Mouse (Mus musculus): Measurements from ENCODE around the gene Usp38.
"Not testable (repeated sequence)": the region's sequence is repeated elsewhere in the genome, so short reads cannot be mapped to it uniquely, and the experiment has no call there.

Gene Usp38

DNA sequence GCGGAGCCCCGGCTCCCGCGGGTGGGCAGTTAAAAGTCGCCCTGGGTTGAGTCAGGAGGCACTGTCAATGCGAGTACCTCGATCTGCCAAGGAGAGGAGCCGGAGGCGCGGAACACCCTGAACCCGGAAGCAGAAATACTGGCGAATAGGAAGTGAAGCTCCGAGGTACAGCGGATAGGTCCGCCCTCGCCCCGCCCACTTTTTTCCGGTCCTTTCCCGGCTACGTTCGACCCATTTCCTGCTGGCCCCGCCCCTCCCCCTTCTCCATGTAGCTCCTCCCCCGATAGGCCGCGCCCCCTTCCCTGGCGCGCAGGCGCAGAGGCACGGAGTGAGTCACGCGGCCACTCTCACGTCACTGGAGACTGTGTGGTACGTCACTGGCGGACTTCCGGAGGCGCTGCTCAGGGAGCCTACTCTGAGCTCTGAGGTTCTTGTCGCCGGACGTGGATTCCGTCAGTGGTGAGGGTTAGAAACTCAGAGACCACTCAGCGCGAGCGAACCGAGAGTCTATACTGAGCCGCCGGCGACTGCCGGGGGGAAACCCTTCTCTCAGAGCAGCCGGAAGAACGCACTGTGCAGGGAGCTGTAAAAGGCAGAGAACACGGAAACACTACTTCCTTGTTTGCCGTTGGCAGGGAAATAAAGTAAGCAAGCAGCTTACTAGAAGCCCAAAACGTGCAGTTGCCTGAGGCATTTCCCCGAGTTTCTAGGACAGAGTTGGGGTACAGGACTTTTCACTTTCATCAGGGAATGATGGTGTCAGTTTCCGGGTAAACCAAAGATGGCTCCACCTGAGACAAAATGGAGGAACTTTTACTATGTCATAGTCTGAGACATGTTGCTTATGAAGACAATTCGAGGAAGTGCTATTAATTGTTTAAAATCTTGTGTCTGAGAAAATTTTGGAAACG, at the start of gene Usp38:
Gene Usp38 (minus strand): TSS at position 140 of the 911 bp plus-strand sequence.
- DNase-seq (ENCODE audit: low read depth, low spot score): peak; percentile 99

DNA sequence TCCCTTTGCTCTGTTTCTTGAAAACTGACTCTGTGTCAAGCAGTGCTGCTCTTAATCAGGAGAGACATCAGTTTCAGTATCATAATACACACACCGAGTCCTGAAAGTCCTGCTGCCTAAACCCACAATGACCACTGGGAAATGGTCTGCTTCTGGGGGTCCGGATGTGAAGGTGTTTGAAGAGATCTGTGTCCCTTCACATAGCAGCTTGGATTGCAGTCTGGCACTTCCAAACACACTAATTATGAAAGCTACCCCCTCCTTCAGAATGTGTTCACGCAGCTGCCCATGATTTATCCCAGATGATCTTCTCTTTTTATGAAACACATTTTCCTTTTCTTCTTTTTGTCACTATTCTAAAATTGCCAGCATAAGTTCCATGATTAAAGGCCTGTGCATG, 47.8 kb upstream of the Usp38 start:
- DNase-seq (ENCODE audit: low read depth, low spot score): no peak

DNA sequence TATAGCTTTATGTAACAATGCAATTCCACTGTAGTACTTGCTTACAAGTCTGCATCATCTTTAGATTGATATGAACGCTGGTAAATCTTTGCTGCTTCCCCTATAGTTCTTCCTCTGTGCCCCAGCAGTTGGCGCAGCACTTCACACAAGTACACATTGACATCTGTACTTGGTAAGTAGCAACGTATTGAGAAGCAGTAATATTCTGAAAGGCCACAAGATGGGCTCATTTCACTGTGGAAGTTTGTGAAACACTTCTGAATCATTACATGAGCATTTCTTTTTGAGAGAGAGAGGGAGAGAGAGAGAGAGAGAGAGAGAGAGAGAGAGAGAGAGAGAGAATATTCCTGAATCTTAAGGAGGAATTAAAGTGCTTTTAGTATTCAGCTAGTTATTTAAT, 47.2 kb upstream of the Usp38 start:
- peak; percentile 34 for DNase-seq (ENCODE audit: low read depth, low spot score)

DNA sequence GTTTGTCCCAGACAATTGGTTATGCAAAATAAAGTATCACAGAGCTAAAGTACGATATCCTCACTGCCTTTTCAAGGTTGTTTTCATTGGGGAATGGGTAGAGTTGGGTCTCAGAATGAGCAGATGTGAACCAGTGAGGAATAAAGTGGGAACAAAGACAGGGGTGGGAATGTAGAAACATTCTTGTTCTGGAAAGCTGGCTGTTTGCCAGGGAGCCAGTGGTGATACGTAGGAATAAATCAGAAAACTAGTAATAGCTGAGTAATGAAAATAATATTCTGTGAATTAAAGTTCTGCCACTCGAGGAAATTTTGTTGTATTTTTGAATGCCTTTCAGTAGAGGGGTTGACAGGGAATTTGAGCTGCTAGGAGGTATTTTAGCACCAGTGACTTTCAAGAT, 29.5 kb upstream of the Usp38 start:
- no peak for DNase-seq (ENCODE audit: low read depth, low spot score)

DNA sequence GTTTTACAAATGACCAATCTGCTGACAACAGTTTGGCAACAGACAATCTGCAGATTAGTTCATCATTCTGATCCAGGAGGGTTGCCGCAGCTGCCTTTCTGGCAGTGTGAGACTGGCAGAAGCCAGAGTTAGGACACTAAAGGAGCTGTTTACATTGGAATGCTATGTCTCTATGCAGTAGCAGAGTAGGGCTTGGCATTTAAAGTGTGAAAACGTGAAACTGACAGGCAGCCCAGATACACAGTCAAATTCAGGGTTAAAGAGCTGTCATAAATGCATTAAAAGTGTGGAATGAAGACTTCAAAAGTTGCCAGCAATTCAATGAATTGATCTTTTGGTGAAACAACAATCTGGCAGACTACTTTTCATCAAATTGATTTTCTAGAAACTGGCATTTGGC, 13.3 kb upstream of the Usp38 start:
- no peak for DNase-seq (ENCODE audit: low read depth, low spot score)

DNA sequence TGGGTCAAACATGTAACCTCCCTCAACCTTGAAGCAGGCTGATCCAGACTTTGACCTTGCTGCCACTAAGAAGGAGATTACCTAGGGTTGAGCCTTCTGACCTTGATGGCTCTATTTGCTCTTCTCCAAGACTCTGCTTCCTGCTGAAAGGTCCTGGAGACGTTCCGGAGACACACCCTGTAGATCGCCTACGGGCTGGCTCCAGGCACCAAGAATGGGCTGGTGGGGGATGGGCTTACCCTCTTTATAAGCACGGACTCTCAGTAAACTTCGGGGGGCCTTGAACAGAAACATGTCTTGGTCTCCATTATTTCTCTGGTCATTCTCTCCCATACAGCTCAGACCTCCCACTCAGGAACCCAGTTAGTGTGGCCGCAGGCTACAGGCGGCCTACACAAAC, 2.8 kb upstream of the Usp38 start:
- DNase-seq (ENCODE audit: low read depth, low spot score): not testable (repeated sequence)

DNA sequence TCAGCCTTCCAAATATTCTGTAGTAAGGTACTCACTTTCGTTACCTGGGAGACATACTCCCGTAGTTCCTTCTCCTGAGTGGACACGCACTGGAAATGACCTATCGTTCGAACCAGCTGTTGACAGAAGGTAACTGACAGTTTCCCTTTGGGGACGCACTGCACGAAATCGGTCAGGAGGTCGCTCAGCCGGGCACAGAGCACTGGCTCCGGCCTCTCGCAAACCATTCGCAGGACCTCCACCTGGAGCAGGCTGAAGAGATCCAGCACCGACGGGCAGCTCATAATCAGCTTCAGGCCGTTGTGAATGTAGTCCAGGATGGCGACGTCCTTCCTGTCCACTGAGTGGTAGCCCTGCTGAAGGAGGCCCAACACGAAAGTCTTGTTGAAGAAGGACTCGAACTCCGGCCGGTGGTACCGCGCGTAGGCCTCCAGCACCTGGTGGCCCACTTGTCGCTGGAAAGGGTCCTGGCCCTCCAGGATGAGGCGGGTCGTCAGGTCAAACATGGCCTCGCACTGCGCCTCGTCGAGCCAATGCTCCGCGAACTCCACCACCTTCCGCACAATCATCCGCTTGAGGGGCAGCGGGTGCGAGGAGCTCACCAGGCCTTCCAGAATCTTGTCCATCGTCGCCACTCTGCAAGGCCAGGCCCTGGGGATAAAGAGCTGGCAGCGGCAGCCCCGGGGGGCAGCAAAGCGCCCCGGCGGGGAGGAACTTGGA, 757 bp downstream of the Usp38 start:
- peak; percentile 6 for DNase-seq (ENCODE audit: low read depth, low spot score)

DNA sequence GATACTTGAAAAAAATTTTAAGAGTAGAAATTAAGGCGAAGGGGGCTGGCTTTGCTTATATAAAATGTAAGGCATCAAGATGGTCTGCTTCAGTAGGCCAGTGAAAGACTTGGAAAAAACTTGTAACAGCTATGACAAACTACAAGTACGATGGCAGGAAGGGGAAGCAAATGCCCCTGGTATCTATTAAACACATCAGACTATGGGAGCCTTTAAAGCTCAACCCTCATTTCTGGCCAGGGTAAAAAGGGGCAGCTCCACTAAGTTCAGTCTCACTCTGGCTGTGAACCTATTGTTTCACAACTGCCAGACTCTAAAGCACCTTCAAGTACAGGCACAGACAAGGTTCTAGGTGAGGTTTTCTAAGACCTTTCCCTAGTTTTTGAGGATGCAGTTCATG, 2.0 kb downstream of the Usp38 start:
- DNase-seq (ENCODE audit: low read depth, low spot score): no peak

DNA sequence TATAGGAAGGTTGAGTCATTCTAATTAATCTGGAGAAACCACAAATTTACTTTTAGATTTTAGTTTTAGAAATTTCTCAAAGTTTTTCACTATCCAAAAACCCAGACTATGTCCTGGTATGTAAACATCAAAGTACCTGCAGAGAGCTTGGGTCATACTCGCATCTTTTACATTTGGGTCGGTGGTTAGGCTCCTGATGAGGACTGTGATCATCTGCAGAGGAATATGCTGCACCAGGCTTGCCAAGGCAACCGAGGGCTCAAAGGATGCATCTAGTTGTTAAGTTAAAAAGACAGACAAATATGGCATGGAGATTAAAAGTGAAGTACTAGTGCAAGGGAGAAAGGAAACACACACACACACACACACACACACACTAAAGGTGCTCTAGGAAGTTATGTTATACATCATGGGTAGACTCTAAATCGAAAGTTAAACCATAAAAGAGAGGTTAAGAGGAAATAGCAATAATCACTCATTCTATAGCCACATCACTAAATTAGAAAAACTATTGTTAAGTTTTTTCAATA, 2.6 kb downstream of the Usp38 start:
- DNase-seq (ENCODE audit: low read depth, low spot score): no peak

DNA sequence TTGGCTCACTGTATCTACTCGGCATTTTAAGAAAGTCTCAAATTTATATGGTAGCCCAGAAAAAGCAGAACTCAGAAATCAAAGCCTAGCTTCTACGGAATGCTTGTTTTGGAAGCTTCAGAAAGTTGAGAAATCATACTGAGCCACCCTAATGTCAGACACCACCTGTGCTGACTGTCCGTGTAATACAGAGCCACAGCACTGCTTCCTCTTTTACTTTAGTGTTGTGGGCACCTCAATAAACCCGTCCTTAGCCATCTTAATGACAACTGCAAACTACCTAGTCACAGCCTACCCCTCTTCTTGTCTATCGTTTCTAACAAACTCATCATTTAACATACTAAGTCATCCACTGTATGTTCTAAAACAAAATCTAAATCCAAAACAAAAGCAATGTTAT, 4.3 kb downstream of the Usp38 start:
- no peak for DNase-seq (ENCODE audit: low read depth, low spot score)

DNA sequence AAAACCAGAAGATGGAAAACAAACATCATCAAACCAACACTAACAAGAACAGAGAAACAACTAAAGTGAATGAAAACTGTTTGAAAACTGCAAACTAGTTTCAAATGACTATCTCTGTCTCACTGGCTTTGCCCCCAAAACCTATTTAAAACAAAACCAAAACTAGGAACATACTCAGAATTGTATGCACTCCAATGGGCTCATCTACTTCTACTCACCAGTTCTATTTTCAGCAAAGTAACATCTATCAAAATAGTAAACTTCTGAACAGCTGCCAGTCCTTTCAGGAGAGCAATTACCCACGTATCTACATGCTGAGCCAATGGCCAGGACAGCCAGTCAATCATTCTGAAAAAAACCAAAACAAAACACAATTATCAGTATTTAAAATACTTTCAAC, 9.6 kb downstream of the Usp38 start:
- no peak for DNase-seq (ENCODE audit: low read depth, low spot score)

DNA sequence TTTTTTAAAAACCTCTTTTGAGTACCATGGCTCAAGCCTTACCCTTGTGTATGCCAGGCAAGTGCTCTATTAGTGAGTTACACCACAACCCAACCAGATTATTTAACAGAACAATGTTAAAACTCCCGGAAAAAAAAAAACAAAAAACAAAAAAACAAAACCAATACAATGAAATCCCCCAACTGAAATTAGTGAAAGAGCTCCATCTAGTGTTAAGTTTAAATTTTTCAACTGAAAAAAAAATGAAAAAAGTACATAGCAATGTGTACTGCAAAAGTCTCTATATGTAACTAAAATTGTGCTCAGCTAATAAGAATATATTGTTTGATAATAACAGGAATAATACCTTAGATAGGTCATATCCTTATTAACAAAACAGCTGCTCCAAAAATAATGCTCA, 18.1 kb downstream of the Usp38 start:
- peak; percentile 19 for DNase-seq (ENCODE audit: low read depth, low spot score)

DNA sequence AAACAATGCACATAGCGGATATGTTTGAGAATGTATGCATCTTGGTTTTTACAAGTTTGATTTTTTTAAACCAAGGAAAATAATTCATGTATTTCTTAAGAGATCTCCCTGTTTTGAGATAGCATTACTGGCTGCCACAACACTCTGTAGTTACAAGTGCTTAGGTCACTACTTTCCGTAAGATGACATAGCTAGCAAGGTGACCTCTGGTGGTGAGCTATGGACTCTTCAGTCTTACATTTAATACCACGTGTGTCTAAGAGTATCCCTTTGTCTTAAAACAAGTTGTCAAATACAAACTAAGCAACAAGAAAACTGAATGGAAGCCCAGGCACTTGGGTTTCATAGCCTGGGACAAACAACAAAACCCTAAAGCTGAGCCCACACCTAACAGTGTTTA, 22.8 kb downstream of the Usp38 start:
- peak; percentile 14 for DNase-seq (ENCODE audit: low read depth, low spot score)

DNA sequence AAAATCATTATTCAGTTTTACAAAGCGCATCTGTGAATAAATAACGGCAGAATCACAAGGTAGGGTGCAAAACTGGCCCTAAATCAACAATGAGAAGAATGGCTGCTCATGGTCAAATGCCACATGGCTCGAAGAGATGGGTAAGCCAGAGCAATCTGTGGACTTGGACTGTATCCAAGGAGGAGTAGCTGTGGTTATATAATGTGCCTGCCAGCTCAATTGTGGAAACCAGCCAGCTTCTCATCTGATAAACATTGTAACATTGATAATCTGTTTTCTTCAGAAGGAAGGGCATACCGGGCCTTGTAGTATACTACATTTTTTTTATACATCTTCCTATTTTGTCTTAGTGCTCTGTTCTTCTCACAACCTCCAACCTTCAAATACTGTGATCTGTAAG, 31.9 kb downstream of the Usp38 start:
- DNase-seq (ENCODE audit: low read depth, low spot score): peak; percentile 17

DNA sequence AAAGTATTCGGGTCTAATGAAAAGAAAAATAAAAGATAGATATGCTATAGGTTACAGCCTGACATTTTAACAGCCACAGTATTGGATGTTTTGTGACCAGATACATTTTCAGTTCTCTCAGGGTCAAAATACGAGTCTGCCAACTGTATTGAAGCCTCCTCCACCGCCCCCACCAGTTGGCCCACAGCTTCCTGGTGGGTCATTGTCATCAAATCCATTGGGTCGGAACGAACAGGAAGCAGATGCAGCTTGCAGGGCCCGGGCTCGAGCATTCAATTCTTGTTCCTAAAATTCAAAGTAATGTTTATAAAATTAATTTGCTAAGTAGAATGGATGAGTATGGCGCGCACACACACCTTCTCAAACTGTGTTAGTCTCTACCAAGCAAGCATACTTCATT, 33.0 kb downstream of the Usp38 start:
- no peak for DNase-seq (ENCODE audit: low read depth, low spot score)

DNA sequence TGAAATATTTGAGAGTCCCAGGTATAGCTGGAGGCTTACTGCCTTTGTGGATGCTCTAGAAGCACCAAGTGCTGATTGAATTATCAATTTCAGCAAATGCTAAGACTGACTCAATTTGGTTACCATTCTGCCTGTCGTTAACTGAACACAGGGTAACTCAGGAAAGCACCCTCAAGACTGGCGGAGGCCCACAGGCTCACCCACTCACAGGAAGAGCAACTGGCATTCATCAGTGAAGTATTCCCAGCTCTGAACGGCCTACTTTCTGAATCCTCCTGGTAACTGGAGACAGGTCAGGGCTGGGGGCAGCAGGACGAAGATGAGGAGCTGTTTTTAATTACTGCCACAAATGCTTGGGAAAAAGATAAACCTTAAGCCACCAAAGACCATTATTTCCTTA, 34.7 kb downstream of the Usp38 start:
- DNase-seq (ENCODE audit: low read depth, low spot score): no peak

DNA sequence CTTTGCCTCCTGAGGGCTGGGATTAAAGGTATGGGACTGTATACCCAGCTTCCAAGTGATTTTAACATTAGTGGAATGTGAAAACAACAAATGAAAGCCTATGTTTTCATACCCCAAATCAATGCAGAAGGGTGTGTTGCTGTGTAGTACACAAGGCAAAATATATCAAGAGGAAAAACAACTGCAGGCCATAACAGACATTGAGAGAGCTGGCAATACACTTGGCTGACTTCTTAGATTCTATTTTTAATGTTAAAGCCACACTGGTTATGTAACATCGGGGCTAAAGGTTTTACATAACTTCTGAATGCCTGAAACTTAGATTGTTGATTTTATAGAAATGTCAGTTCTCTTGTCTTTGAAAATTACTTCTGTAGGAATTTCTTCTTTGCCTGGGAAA, 37.5 kb downstream of the Usp38 start:
- no peak for DNase-seq (ENCODE audit: low read depth, low spot score)

DNA sequence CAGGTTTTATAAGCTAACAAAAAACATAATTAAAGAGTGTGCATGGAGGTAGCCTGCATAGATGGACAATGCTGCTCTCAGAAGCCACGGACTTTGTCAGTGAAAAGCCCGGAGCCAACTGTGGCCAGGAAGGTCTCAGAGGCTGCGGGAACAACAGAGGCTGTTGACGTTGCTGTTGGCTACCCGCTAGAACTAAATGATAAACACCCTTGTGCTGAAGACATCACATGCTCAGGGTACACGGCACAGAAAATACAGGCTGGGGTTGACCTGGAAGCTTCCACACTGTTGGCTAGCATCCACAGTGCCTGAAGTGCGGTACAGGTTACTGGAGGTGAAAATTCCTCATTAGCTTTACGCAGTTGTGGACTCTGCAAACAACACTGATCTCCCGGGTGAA, 43.6 kb downstream of the Usp38 start:
- DNase-seq (ENCODE audit: low read depth, low spot score): no peak

DNA sequence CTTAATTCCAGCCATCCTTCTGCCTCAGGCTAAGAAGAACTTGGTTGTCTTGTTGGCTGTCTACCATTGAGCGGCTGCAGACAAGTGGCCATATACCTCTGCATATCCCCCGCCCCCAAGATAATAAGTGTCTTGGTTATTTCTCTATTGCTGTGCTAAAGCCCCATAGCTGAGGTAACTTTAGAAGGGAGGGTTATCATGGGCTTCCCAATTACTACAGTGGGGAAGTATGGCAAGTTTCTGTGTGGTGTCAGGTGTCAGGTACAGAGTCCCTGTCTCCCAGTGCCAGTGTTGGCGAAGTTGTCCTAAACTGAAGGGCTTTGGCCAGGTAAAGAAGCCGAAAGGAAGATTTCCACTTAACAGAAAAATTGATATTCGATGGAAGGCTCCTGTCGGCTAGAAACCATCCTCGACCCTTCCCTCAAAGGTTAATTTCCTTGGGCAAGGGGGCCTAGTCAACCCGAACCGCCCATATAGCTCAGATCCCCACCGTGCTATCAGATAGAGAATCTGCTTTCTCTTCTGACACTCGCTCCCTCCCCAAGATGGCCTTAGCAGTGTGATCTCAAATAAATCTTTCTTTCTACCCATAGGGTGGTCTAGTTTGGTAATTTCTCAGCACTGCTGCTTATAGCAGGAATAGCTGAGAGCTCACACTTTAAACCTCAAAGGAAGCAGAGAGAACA, 44.6 kb downstream of the Usp38 start:
- no peak for DNase-seq (ENCODE audit: low read depth, low spot score)

DNA sequence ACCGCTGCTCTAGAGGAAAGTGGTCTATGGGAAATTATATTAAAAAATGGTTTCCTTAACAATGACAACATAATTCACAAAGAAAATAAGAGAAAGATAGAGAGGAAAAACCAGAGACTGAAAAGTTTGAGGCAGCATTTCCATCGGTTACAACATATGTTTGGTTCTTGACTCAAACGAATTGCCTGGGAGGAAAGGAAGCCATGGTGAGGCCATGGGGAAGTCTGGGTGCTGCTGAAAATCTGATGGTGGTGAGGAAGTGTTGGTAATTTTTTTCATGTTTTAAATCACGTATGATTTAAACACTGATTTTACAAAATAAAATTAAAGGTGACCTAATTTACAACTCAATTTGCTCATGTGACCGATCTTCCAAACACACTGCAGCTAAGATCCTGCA, 45.3 kb downstream of the Usp38 start:
- DNase-seq (ENCODE audit: low read depth, low spot score): no peak

DNA sequence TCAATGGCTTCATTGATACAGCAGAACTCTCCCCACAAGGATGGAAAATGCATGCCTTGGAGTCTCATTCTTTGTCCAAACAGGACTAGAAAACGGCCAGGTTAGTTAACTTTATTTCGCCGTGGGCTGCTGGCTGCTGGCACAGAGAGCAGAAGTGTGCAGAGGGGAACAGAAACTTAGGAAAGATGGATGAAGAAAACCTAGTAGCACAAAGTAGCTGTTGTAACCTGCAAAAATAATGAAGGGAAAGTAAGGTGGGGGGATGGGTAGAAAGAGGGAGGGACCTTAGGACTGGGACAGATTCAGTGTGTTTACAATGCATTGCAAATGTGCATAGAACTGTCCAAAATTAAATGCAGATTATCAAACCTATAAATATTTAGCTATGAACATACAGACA, 51.6 kb downstream of the Usp38 start:
- no peak for DNase-seq (ENCODE audit: low read depth, low spot score)

DNA sequence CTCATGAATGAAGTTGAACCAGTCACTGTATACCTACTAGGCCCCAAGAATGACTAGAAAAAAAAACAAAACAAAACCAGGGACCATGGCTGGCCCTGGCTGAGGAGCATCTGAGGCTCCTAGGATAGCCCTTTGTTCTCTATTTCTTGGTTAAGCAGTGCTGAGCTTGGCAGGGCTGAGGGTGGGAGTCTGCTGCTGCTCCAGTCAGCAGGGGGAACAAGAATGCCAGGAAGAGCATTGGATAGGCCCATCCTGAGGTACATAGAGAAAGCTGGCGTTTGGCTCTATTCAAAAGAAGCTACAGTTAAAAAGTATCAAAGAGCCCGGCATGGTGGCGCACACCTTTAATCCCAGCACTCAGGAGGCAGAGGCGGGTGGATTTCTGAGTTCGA, 52.1 kb downstream of the Usp38 start:
- no peak for DNase-seq (ENCODE audit: low read depth, low spot score)

All from retina, postnatal 7 days (tissue).